ENCODE assay signal across 8 mouse cellular contexts in the genomic region with DNA sequence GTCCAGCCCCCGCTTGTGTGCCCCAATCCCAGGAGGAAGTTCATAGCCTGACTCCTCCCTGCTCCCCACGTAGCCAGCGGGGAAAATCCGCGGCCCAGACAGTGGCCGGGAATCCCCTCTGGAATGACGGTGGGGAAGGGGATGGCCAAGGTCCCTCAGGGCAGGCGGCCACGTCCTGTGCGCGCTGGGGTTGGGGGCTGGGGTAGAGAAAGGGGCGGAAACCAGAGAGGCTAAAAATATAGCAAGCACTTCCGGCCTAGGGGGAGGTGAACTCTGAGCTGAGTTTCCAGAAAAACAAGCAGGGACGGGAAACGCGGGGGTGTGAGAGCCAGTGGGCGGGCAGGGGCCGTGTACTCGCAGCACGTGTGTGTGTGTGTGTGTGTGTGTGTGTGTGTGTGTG. TPM values are rescaled to one million over a fixed set of nuclear protein-coding genes. Genes with fewer than 3 reads are reported as not detected.
DNase-seq lines count a peak whose midpoint lies in the region; ATAC-seq and TF ChIP-seq lines count a peak whose summit lies in the region.

No protein-coding gene starts in this region.

- peaks cover 4% of the 10 kb centered on the region; the same call in 1 of the 2 replicates for H3K27me3 ChIP-seq in forebrain, postnatal 0 days (ENCODE audit: insufficient read depth, low read length)
- peaks cover 8% of the 10 kb centered on the region; the same call in 1 of the 2 replicates for H3K27me3 ChIP-seq in hindbrain, embryonic 12.5 days
- no peaks in the 10 kb centered on the region for H3K27me3 ChIP-seq in limb, embryonic 14.5 days (ENCODE audit: control insufficient read depth, insufficient read depth, low read length)
- no peaks in the 10 kb centered on the region for H3K27me3 ChIP-seq in midbrain, embryonic 15.5 days (replicated peaks)

- H3K27ac ChIP-seq in forebrain, postnatal 0 days (ENCODE audit: low read depth, low read length), result peak overlapping the region; percentile 72
- peak overlapping the region; percentile 80 for H3K27ac ChIP-seq in hindbrain, embryonic 12.5 days
- peak overlapping the region; percentile 95 for H3K27ac ChIP-seq in limb, embryonic 14.5 days (replicated peaks; ENCODE audit: low read depth, low read length)
- H3K27ac ChIP-seq in midbrain, embryonic 15.5 days, result peak overlapping the region; percentile 62

- TF ChIP-seq POLR2A in limb, embryonic 14.5 days (IDR thresholded peaks at IDR 0.05; ENCODE audit: borderline replicate concordance, extremely low read depth, insufficient read depth, insufficient read length), result no peak

- no peaks in the 10 kb centered on the region for H3K9me3 ChIP-seq in forebrain, postnatal 0 days (ENCODE audit: low read length)
- no peaks in the 10 kb centered on the region for H3K9me3 ChIP-seq in hindbrain, embryonic 12.5 days (replicated peaks)
- H3K9me3 ChIP-seq in limb, embryonic 14.5 days (ENCODE audit: control insufficient read depth, low read length), result no peaks in the 10 kb centered on the region
- H3K9me3 ChIP-seq in midbrain, embryonic 15.5 days, result no peaks in the 10 kb centered on the region

- TF ChIP-seq CTCF in forebrain, postnatal 0 days (IDR thresholded peaks at IDR 0.05; ENCODE audit: low read depth), result no peak

- peak; percentile 74 for DNase-seq in ES-CJ7 (ENCODE audit: low read depth, low spot score)
- peak; percentile 74 for DNase-seq in adrenal gland, postnatal 25 days
- peak; percentile 29 for DNase-seq in forebrain, postnatal 0 days
- DNase-seq in limb, embryonic 14.5 days (ENCODE audit: low spot score), result peak; percentile 90
- peak; percentile 95 to 96 for DNase-seq in spleen, postnatal 36 days (ENCODE audit: low spot score in 2 of 2)
- no peak for DNase-seq in cerebellum, adult 11 months

- peak; percentile 6; the same call in 1 of the 2 replicates for ATAC-seq in forebrain, postnatal 0 days
- ATAC-seq in hindbrain, embryonic 12.5 days (ENCODE audit: low FRiP score), result no peak
- peak; percentile 67 for ATAC-seq in limb, embryonic 14.5 days (ENCODE audit: low FRiP score, low read depth)
- ATAC-seq in midbrain, embryonic 15.5 days (replicated peaks), result no peak

- peaks cover 17% of the 10 kb centered on the region for H3K4me1 ChIP-seq in forebrain, postnatal 0 days (ENCODE audit: insufficient read depth)
- peaks cover 50% of the 10 kb centered on the region for H3K4me1 ChIP-seq in hindbrain, embryonic 12.5 days
- peaks cover 57% of the 10 kb centered on the region for H3K4me1 ChIP-seq in limb, embryonic 14.5 days (ENCODE audit: control insufficient read depth, insufficient read depth, low read length)
- H3K4me1 ChIP-seq in midbrain, embryonic 15.5 days, result peaks cover 30% of the 10 kb centered on the region

- H3K4me2 ChIP-seq in forebrain, postnatal 0 days (ENCODE audit: low read depth), result peak overlapping the region; percentile 45
- peak overlapping the region; percentile 52 for H3K4me2 ChIP-seq in hindbrain, embryonic 12.5 days (replicated peaks)
- H3K4me2 ChIP-seq in limb, embryonic 14.5 days (replicated peaks; ENCODE audit: low read depth, low read length, severe bottlenecking), result peak overlapping the region; percentile 79
- H3K4me2 ChIP-seq in midbrain, embryonic 15.5 days, result peak overlapping the region; percentile 44

- peaks cover 7% of the 10 kb centered on the region for H3K36me3 ChIP-seq in forebrain, postnatal 0 days (ENCODE audit: insufficient read depth)
- peaks cover 10% of the 10 kb centered on the region for H3K36me3 ChIP-seq in hindbrain, embryonic 12.5 days
- peaks cover 11% of the 10 kb centered on the region for H3K36me3 ChIP-seq in limb, embryonic 14.5 days (ENCODE audit: control insufficient read depth, insufficient read depth, low read length)
- H3K36me3 ChIP-seq in midbrain, embryonic 15.5 days (replicated peaks), result 0 out of 2 replicates have a peak, but pooled peaks cover 3% of the 10 kb centered on the region

- H3K9ac ChIP-seq in forebrain, postnatal 0 days, result peak overlapping the region; percentile 41
- H3K9ac ChIP-seq in hindbrain, embryonic 12.5 days, result peak overlapping the region; percentile 50; the same call in 1 of the 2 replicates
- peak overlapping the region; percentile 62 for H3K9ac ChIP-seq in limb, embryonic 14.5 days (ENCODE audit: low read depth, low read length, severe bottlenecking)
- H3K9ac ChIP-seq in midbrain, embryonic 15.5 days, result peak overlapping the region; percentile 31; the same call in 1 of the 2 replicates

- WGBS in forebrain, postnatal 0 days, result 0% methylated on average over 20 of the region's 20 CpGs
- WGBS in hindbrain, embryonic 12.5 days, result 7% methylated on average over 20 of the region's 20 CpGs
- WGBS in limb, embryonic 14.5 days, result under 1% methylated on average over 18 of the region's 20 CpGs
- 8% methylated on average over 17 of the region's 20 CpGs for WGBS in midbrain, embryonic 15.5 days

- peak overlapping the region; percentile 17 for H3K4me3 ChIP-seq in forebrain, postnatal 0 days (ENCODE audit: low read depth, low read length)
- peak overlapping the region; percentile 22 for H3K4me3 ChIP-seq in hindbrain, embryonic 12.5 days
- H3K4me3 ChIP-seq in limb, embryonic 14.5 days (replicated peaks; ENCODE audit: low read length), result peak overlapping the region; percentile 36
- peak overlapping the region; percentile 13; the same call in 1 of the 2 replicates for H3K4me3 ChIP-seq in midbrain, embryonic 15.5 days

RNA-seq across cellular contexts. Expression of a gene that starts 1.9 kb away (rescaled TPM):
- total RNA-seq in adrenal gland, postnatal 25 days (2021), result 14.8 and 16.1 TPM in 2 replicates
- total RNA-seq in forebrain, postnatal 0 days (2014; rRNA removed), result 2.8 and 4.0 TPM in 2 replicates
- 2.3 and 3.8 TPM in 2 replicates for polyA plus RNA-seq in forebrain, postnatal 0 days (2015; fragmentation: Nextera tagmentation; extraction: Ambion mirVana)
- 6.3 and 7.3 TPM in 2 replicates for polyA plus RNA-seq in hindbrain, embryonic 12.5 days (2016; fragmentation: Nextera tagmentation; extraction: Ambion mirVana)
- polyA plus RNA-seq in limb, embryonic 14.5 days (2012; rRNA removed), result 12.3 and 19.0 TPM in 2 replicates
- 16.0 TPM in 2 replicates for polyA plus RNA-seq in limb, embryonic 14.5 days (2014; fragmentation: Nextera tagmentation; extraction: Ambion mirVana)
- 3.2 and 3.3 TPM in 2 replicates for polyA plus RNA-seq in midbrain, embryonic 15.5 days (2015; fragmentation: Nextera tagmentation; extraction: Ambion mirVana)

RNA-seq across cellular contexts. Expression of a gene that starts 9.5 kb away (rescaled TPM):
- total RNA-seq in adrenal gland, postnatal 25 days (2021), result 25.1 and 27.0 TPM in 2 replicates
- total RNA-seq in forebrain, postnatal 0 days (2014; rRNA removed), result 20.3 and 25.7 TPM in 2 replicates
- 9.0 and 11.4 TPM in 2 replicates for polyA plus RNA-seq in forebrain, postnatal 0 days (2015; fragmentation: Nextera tagmentation; extraction: Ambion mirVana)
- 71.7 and 74.9 TPM in 2 replicates for polyA plus RNA-seq in hindbrain, embryonic 12.5 days (2016; fragmentation: Nextera tagmentation; extraction: Ambion mirVana)
- polyA plus RNA-seq in limb, embryonic 14.5 days (2012; rRNA removed), result 67.3 and 87.8 TPM in 2 replicates
- 59.0 and 69.1 TPM in 2 replicates for polyA plus RNA-seq in limb, embryonic 14.5 days (2014; fragmentation: Nextera tagmentation; extraction: Ambion mirVana)
- 28.8 and 32.5 TPM in 2 replicates for polyA plus RNA-seq in midbrain, embryonic 15.5 days (2015; fragmentation: Nextera tagmentation; extraction: Ambion mirVana)

RNA-seq across cellular contexts. Expression of a gene that starts 10.6 kb away (rescaled TPM):
- 31.3 and 34.4 TPM in 2 replicates for total RNA-seq in adrenal gland, postnatal 25 days (2021)
- total RNA-seq in forebrain, postnatal 0 days (2014; rRNA removed), result 32.5 and 35.1 TPM in 2 replicates
- 39.2 and 47.6 TPM in 2 replicates for polyA plus RNA-seq in forebrain, postnatal 0 days (2015; fragmentation: Nextera tagmentation; extraction: Ambion mirVana)
- 39.6 and 42.2 TPM in 2 replicates for polyA plus RNA-seq in hindbrain, embryonic 12.5 days (2016; fragmentation: Nextera tagmentation; extraction: Ambion mirVana)
- 47.5 and 61.6 TPM in 2 replicates for polyA plus RNA-seq in limb, embryonic 14.5 days (2012; rRNA removed)
- polyA plus RNA-seq in limb, embryonic 14.5 days (2014; fragmentation: Nextera tagmentation; extraction: Ambion mirVana), result 46.6 and 49.9 TPM in 2 replicates
- polyA plus RNA-seq in midbrain, embryonic 15.5 days (2015; fragmentation: Nextera tagmentation; extraction: Ambion mirVana), result 46.6 and 47.0 TPM in 2 replicates

RNA-seq across cellular contexts. Expression of a gene that starts 10.8 kb away (rescaled TPM):
- 80.7 and 92.7 TPM in 2 replicates for total RNA-seq in adrenal gland, postnatal 25 days (2021)
- 74.8 and 80.5 TPM in 2 replicates for total RNA-seq in forebrain, postnatal 0 days (2014; rRNA removed)
- 69.4 and 92.7 TPM in 2 replicates for polyA plus RNA-seq in forebrain, postnatal 0 days (2015; fragmentation: Nextera tagmentation; extraction: Ambion mirVana)
- 83.9 and 85.9 TPM in 2 replicates for polyA plus RNA-seq in hindbrain, embryonic 12.5 days (2016; fragmentation: Nextera tagmentation; extraction: Ambion mirVana)
- polyA plus RNA-seq in limb, embryonic 14.5 days (2012; rRNA removed), result 97.8 and 102 TPM in 2 replicates
- 54.2 and 63.1 TPM in 2 replicates for polyA plus RNA-seq in limb, embryonic 14.5 days (2014; fragmentation: Nextera tagmentation; extraction: Ambion mirVana)
- polyA plus RNA-seq in midbrain, embryonic 15.5 days (2015; fragmentation: Nextera tagmentation; extraction: Ambion mirVana), result 92.5 and 110 TPM in 2 replicates

RNA-seq across cellular contexts. Expression of a gene that starts 31.5 kb away (rescaled TPM):
- total RNA-seq in adrenal gland, postnatal 25 days (2021), result 820 and 1,029 TPM in 2 replicates
- 205 and 300 TPM in 2 replicates for total RNA-seq in forebrain, postnatal 0 days (2014; rRNA removed)
- 595 and 769 TPM in 2 replicates for polyA plus RNA-seq in forebrain, postnatal 0 days (2015; fragmentation: Nextera tagmentation; extraction: Ambion mirVana)
- polyA plus RNA-seq in hindbrain, embryonic 12.5 days (2016; fragmentation: Nextera tagmentation; extraction: Ambion mirVana), result 514 and 573 TPM in 2 replicates
- polyA plus RNA-seq in limb, embryonic 14.5 days (2012; rRNA removed), result 1,848 and 2,127 TPM in 2 replicates
- polyA plus RNA-seq in limb, embryonic 14.5 days (2014; fragmentation: Nextera tagmentation; extraction: Ambion mirVana), result 1,280 and 1,345 TPM in 2 replicates
- 430 and 438 TPM in 2 replicates for polyA plus RNA-seq in midbrain, embryonic 15.5 days (2015; fragmentation: Nextera tagmentation; extraction: Ambion mirVana)

Comparison
In these comparisons a context has a peak if more than half of its experiments do, and no peak if none do; other contexts are left out.
1. ATAC-seq: peak in forebrain, postnatal 0 days (single experiment) and limb, embryonic 14.5 days (single experiment); none in hindbrain, embryonic 12.5 days (single experiment) and midbrain, embryonic 15.5 days (single experiment).
2. Peak in every context shown above with its lines, with median percentiles within 50 percentile points of each other: H3K27ac ChIP-seq, H3K4me2 ChIP-seq, H3K4me3 ChIP-seq and H3K9ac ChIP-seq.